Mouse (Mus musculus) midbrain, embryonic 11.5 days (tissue): ENCODE measurements at regions not wholly inside any gene's neighbourhood (a gene's known extent, or its start where the extent isn't known, plus 50 kb on each side); places are given as distances from the start of the nearest gene placed in this dataset.

Experiments
- ATAC-seq: fragments of 200-750 bp; cut with Nextera tagmentation; 2 replicates; pipeline ENCODE4 v1.8.0; 2017; ENCODE audit warnings: moderate TSS enrichment, moderate library complexity; ENCODE audit not compliant: low FRiP score
- DNase-seq: peaks from one replicate; pipeline ENCODE4 v3.0.0; 2015; ENCODE audit warnings: low spot score; ENCODE audit errors: missing footprints
- H3K27ac ChIP-seq: fragments of 300-500 bp; sonication (generic); 2 replicates; pipeline ENCODE4 v1.5.1; 2014; ENCODE audit warnings: low read depth, low read length
- H3K27me3 ChIP-seq: fragments of 300-500 bp; sonication (generic); 2 replicates; pipeline ENCODE4 v1.6.1; 2014; ENCODE audit warnings: mild to moderate bottlenecking, low read length, moderate library complexity, mixed read lengths; ENCODE audit not compliant: control insufficient read depth, insufficient read depth
- H3K36me3 ChIP-seq: fragments of 300-500 bp; sonication (generic); 2 replicates; pipeline ENCODE4 v1.6.1; 2014; ENCODE audit warnings: mild to moderate bottlenecking, low read length, moderate library complexity, mixed read lengths; ENCODE audit not compliant: control insufficient read depth, insufficient read depth
- H3K4me1 ChIP-seq: fragments of 300-500 bp; sonication (generic); 2 replicates; pipeline ENCODE4 v1.6.1; 2014; ENCODE audit warnings: low read length; ENCODE audit not compliant: control insufficient read depth, insufficient read depth
- H3K4me2 ChIP-seq: fragments of 300-500 bp; sonication (generic); 2 replicates; pipeline ENCODE4 v1.6.1; 2014; ENCODE audit warnings: mild to moderate bottlenecking, moderate library complexity
- H3K4me3 ChIP-seq: fragments of 300-500 bp; sonication (generic); 2 replicates; pipeline ENCODE4 v1.5.1; 2014; ENCODE audit warnings: low read depth, low read length
- H3K9ac ChIP-seq: fragments of 300-500 bp; sonication (generic); 2 replicates; pipeline ENCODE4 v1.6.1; 2014; ENCODE audit warnings: low read length
- H3K9me3 ChIP-seq: fragments of 300-500 bp; sonication (generic); 2 replicates; pipeline ENCODE4 v1.6.1; 2016; ENCODE audit warnings: low read length; ENCODE audit not compliant: control insufficient read depth
- WGBS: fragments of 180-500 bp; shearing (Covaris S2); extraction: QIAGEN DNeasy Blood & Tissue Kit; methylation state at CpG from one replicate; pipeline ENCODE4 v1.1.7; 2014; 5-methylcytosine and 5-hydroxymethylcytosine counted together

DNA sequence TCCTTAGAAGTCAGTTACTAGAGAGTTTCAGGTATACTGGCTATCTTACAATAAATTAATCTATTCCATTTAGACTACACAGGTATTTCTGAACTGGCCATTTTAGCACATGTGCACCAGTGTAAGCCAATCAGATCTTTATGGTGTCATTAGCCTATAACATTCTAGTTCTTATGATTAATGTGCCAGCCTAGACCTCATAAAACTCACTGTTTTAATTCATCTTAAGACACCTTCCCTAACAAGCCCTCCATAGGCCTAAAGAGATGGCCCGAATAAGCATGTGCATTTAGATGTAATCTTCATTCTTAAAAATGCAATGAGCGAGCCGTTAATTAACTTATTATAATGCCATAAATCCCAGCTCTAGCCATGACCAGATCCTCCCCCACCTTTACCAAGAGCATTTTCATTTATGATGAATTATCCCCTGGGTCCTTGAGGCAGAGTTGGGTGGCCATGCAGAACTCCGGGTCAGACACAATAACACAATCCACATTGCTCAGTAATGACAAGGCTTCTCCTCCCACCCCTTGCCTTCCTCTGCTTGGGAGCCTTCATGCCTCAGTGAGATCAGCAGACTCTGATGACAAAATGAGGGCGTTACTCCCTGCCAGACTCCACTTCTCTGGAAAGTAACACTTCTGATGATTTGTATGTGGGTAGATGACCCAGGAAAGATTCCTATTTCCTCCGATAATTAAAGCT is 311.6 kb upstream of the Pkn2 start:
- H3K9me3 ChIP-seq: no peaks in the 10 kb centered on the region
- H3K27ac ChIP-seq: no peak overlapping the region
- no peak overlapping the region for H3K4me3 ChIP-seq
- ATAC-seq (0 out of 2 replicates have a peak, but pooled peaks have one; percentile 48), DNase-seq (no peak)
- H3K9ac ChIP-seq: no peak overlapping the region
- H3K4me1 ChIP-seq: no peaks in the 10 kb centered on the region
- WGBS: 72% methylated on average over 6 of the region's 6 CpGs
- no peaks in the 10 kb centered on the region for H3K27me3 ChIP-seq
- H3K36me3 ChIP-seq: no peaks in the 10 kb centered on the region
- no peak overlapping the region for H3K4me2 ChIP-seq

GRCm38 (mm10) chr3:143188931-143189330 is 307.1 kb upstream of the Pkn2 start:
- no peak for DNase-seq

GRCm38 (mm10) chr3:143173971-143174370 is 292.2 kb upstream of the Pkn2 start:
- H3K4me3 ChIP-seq: no peak overlapping the region
- no peak for DNase-seq
- 89% methylated on average over 4 of the region's 4 CpGs for WGBS
- no peak overlapping the region for H3K4me2 ChIP-seq
- H3K4me1 ChIP-seq: no peaks in the 10 kb centered on the region
- no peaks in the 10 kb centered on the region for H3K9me3 ChIP-seq
- no peak overlapping the region for H3K27ac ChIP-seq
- H3K9ac ChIP-seq: no peak overlapping the region
- ATAC-seq: no peak
- H3K36me3 ChIP-seq: no peaks in the 10 kb centered on the region
- H3K27me3 ChIP-seq: no peaks in the 10 kb centered on the region

More at GRCm38 (mm10) chr3:143188931-143189330, 307.1 kb upstream of the Pkn2 start:
- Histone ChIP-seq H3K27me3 (no peaks in the 10 kb centered on the region), H3K4me1 (no peaks in the 10 kb centered on the region), H3K9ac (no peak overlapping the region), H3K9me3 (no peaks in the 10 kb centered on the region), H3K4me3 (no peak overlapping the region), H3K36me3 (no peaks in the 10 kb centered on the region), H3K4me2 (no peak overlapping the region), H3K27ac (no peak overlapping the region)
- WGBS: 72% methylated on average over 7 of the region's 7 CpGs
- no peak for ATAC-seq

- no peak for DNase-seq
These were observed 280.6 kb upstream of the Pkn2 start for GRCm38 (mm10) chr3:143162444-143162843.

DNA sequence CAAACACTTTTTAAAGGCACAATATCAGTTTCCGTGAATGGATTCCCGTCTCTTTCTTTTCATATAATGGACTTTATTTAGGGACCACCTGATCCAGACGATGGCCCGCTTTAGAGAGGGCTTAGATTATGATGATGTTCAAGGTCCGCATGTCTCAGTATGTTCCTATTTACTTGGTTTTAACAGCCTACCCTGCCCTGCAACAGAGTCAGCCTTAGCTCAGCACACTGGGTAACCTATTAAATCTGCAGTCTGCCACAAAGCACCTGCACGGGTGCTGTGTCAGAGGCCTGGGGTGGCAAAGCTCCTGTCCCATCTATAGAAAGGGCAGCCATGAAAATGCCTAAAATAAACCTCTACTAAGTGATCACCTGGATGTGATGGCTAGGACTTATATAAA is 280.2 kb upstream of the Pkn2 start:
- Histone ChIP-seq H3K9ac (no peak overlapping the region), H3K36me3 (no peaks in the 10 kb centered on the region), H3K27me3 (no peaks in the 10 kb centered on the region), H3K4me2 (no peak overlapping the region), H3K9me3 (no peaks in the 10 kb centered on the region), H3K4me3 (no peak overlapping the region), H3K4me1 (0 out of 2 replicates have a peak, but pooled peaks cover 2% of the 10 kb centered on the region), H3K27ac (no peak overlapping the region)
- WGBS: 87% methylated on average over 6 of the region's 6 CpGs
- ATAC-seq: no peak
- DNase-seq: no peak

More at GRCm38 (mm10) chr3:143162444-143162843, 280.6 kb upstream of the Pkn2 start:
- Histone ChIP-seq H3K4me3 (no peak overlapping the region), H3K9me3 (no peaks in the 10 kb centered on the region), H3K36me3 (no peaks in the 10 kb centered on the region), H3K27me3 (no peaks in the 10 kb centered on the region), H3K4me2 (no peak overlapping the region), H3K4me1 (0 out of 2 replicates have a peak, but pooled peaks cover 2% of the 10 kb centered on the region), H3K9ac (no peak overlapping the region), H3K27ac (no peak overlapping the region)
- WGBS: 84% methylated on average over 1 of the region's 1 CpGs
- no peak for ATAC-seq

DNA sequence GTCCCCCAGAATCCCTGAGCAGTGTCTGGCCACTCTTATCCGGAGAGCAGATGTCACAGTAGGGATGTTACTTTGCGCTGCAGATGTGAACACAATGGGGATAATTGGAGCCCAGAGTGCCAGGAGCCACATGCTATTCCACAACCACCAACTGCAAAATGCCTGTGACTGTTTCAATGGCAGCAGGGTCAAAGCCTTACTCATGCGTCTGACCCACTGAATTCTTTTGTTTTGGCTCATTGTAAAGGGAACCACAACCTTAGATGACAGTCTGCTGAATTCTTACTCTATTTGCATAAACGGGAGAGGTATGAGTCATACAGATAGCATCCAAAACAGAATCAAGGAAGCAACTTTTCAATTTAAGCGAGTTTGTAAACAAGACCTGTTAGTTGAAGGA is 276.8 kb upstream of the Pkn2 start:
- ATAC-seq: peak; percentile 48
- no peak overlapping the region for H3K4me3 ChIP-seq
- no peak overlapping the region for H3K27ac ChIP-seq
- H3K4me2 ChIP-seq: no peak overlapping the region
- H3K27me3 ChIP-seq: no peaks in the 10 kb centered on the region
- DNase-seq: peak; percentile 81
- H3K4me1 ChIP-seq: 0 out of 2 replicates have a peak, but pooled peaks cover 2% of the 10 kb centered on the region
- H3K9ac ChIP-seq: no peak overlapping the region
- no peaks in the 10 kb centered on the region for H3K36me3 ChIP-seq
- 41% methylated on average over 5 of the region's 5 CpGs for WGBS
- no peaks in the 10 kb centered on the region for H3K9me3 ChIP-seq

- H3K27me3 ChIP-seq: no peaks in the 10 kb centered on the region
- H3K9me3 ChIP-seq: no peaks in the 10 kb centered on the region
- H3K9ac ChIP-seq: no peak overlapping the region
- H3K36me3 ChIP-seq: no peaks in the 10 kb centered on the region
- no peak overlapping the region for H3K4me2 ChIP-seq
- ATAC-seq (no peak), DNase-seq (no peak)
- no peak overlapping the region for H3K27ac ChIP-seq
- no peak overlapping the region for H3K4me3 ChIP-seq
- H3K4me1 ChIP-seq: 0 out of 2 replicates have a peak, but pooled peaks cover 2% of the 10 kb centered on the region
These were observed 275.1 kb upstream of the Pkn2 start for GRCm38 (mm10) chr3:143156733-143157524.

DNA sequence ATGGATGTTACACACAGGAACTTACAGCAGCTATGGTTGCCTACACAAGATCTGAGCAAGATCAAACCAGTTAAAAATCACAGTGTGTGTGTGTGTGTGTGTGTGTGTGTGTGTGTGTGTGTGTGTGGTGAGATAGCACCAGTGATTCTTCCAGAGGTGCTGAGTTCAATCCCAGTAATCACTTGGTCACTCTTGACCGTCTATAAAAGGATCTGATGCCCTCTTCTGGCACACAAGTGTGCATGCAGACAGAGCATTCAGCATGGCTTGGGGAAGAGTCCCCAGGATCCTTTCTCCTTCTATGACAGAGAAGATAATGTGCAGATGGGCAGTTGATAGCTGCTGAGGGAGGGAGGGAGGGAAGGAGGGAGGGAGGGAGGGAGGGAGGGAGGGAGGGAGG is 274.4 kb upstream of the Pkn2 start:
- no peak for ATAC-seq

DNA sequence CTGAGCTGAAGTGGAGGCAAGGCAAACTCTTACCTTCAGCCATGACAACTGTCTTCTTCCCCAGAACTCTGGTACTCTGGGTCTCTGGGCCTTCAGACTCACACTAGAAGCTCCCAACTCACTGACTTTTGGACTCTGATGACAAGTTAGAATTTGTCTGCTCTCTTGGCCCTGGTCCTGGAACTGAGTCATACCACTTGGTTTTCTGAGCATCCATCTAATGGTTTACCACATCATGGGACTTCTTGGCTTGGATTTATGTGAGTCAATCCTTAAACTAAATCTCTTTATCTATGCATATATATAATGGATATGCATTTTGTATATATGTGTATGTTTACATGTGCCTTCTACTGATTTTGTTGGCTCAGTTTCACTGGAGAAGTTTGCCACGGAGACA is 273.8 kb upstream of the Pkn2 start:
- WGBS: 84% methylated on average over 1 of the region's 1 CpGs
- Histone ChIP-seq H3K4me3 (no peak overlapping the region), H3K27me3 (no peaks in the 10 kb centered on the region), H3K9ac (no peak overlapping the region), H3K4me1 (0 out of 2 replicates have a peak, but pooled peaks cover 2% of the 10 kb centered on the region), H3K4me2 (no peak overlapping the region), H3K9me3 (no peaks in the 10 kb centered on the region), H3K36me3 (no peaks in the 10 kb centered on the region), H3K27ac (no peak overlapping the region)
- peak; percentile 45 for DNase-seq
- ATAC-seq: no peak

More for the DNA sequence above, 274.4 kb upstream of the Pkn2 start:
- Histone ChIP-seq H3K9ac (no peak overlapping the region), H3K9me3 (no peaks in the 10 kb centered on the region), H3K36me3 (no peaks in the 10 kb centered on the region), H3K4me3 (no peak overlapping the region), H3K27me3 (no peaks in the 10 kb centered on the region), H3K4me2 (no peak overlapping the region), H3K27ac (no peak overlapping the region), H3K4me1 (0 out of 2 replicates have a peak, but pooled peaks cover 2% of the 10 kb centered on the region)
- DNase-seq: peak; percentile 21
- WGBS: 58% methylated on average over 1 of the region's 1 CpGs
